Mouse (Mus musculus) heart, postnatal 25 days (tissue): Measurements from ENCODE around the gene Elf2. TPM values are rescaled to one million over a fixed set of nuclear protein-coding genes. Genes with fewer than 3 reads are reported as not detected.
"Not testable (repeated sequence)": the region's sequence is repeated elsewhere in the genome, so short reads cannot be mapped to it uniquely, and the experiment has no call there.

Experiments used
- DNase-seq: peaks from one replicate; pipeline ENCODE4 v3.0.0; 2022; ENCODE audit warnings: low spot score
- intact Hi-C: fragments of 180-260 bp; cut with DNase I; formaldehyde crosslinking; loops from one replicate; pipeline ENCODE4 v1.15.1; 2025
- total RNA-seq, 2 experiments: library from RNA; stranded (reverse); gene quantifications; 2 replicates each; pipeline ENCODE4 v1.2.3; 2021

Elf2 gene
- total RNA-seq, 2 experiments from 2014 or later = 55.6 to 65.7 TPM

GRCm38 (mm10) chr3:51339734-51340551 is 520 bp downstream of the Elf2 start:
- intact Hi-C loops = no loop called here
- peak; percentile 41 for DNase-seq

DNA sequence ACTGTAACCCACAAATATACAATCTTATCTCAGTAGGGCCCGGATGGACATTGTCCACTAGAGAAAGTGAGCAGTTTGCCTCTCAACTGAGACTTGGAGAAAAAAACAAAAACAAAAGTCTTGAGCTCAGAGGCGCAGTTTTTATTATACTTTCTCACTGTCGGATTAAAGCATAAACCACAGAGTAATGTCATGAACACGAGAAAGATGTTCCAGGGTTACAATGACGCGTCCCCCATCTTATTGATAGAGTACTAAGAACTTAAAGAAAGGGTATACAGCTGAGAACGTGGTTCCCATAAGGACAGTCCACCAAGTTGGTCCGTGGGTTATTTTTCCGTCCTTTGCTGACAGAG is 1.1 kb downstream of the Elf2 start:
- intact Hi-C loops = no loop called here
- DNase-seq = no peak

GRCm38 (mm10) chr3:51335378-51335777 is 5.1 kb downstream of the Elf2 start:
- intact Hi-C loops = no loop called here
- no peak for DNase-seq

- intact Hi-C loops = no loop called here
- no peak for DNase-seq
Measured at GRCm38 (mm10) chr3:51333950-51334349, 6.5 kb downstream of the Elf2 start.

GRCm38 (mm10) chr3:51333234-51333889 is 7.1 kb downstream of the Elf2 start:
- intact Hi-C loops = no loop called here
- peak; percentile 11 for DNase-seq

DNA sequence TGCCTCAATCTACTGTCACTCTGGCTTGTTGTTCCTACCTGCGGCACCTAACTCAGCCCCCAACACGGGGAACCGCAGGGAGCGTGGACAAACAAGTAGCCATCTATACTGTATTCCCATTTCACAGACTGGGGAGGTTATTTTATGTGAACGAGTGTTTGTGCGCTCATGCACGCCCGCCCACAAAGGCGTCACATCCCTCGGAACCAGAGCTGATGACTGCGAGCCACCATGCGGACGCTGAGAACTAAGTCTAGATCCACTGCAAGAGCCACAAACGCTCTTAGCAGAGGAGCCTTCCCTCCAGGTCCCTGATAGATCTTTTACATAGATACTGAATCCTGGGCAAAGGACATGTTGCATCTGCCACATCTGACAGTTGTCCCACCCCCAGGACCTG is 10.4 kb downstream of the Elf2 start:
- intact Hi-C loops = no loop called here
- DNase-seq = no peak

DNA sequence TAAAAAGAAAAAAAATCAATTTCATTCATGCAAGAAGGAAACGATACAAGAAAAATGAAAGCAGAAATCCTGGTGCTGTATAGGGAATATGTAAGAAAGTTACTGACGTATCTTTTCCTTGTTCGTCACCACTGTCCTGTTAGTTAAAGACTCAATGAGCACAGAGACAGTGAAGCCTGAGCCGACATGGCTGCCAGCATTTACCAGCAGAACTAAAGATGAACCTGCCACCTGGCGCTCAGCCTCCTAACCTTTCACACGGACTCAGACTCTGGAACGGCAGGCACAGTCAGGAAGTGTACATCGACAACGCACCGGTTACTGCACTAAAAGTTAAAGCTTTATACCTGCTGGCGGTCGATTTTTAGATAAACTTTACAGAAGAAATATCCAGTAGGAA is 11.9 kb downstream of the Elf2 start:
- intact Hi-C loops = loop anchor here (5.0 kb wide), 1 partner anchor 41 kb away; no protein-coding TSS in a partner anchor
- DNase-seq = no peak

- intact Hi-C loops = loop anchor here (5.0 kb wide), 1 partner anchor 41 kb away; no protein-coding TSS in a partner anchor
- DNase-seq = no peak
Measured at GRCm38 (mm10) chr3:51327817-51328216, 12.6 kb downstream of the Elf2 start.

- intact Hi-C loops = loop anchor here (5.0 kb wide), 1 partner anchor 40 kb away; no protein-coding TSS in a partner anchor
- DNase-seq = no peak
Measured at GRCm38 (mm10) chr3:51327429-51327797, 13.1 kb downstream of the Elf2 start.

DNA sequence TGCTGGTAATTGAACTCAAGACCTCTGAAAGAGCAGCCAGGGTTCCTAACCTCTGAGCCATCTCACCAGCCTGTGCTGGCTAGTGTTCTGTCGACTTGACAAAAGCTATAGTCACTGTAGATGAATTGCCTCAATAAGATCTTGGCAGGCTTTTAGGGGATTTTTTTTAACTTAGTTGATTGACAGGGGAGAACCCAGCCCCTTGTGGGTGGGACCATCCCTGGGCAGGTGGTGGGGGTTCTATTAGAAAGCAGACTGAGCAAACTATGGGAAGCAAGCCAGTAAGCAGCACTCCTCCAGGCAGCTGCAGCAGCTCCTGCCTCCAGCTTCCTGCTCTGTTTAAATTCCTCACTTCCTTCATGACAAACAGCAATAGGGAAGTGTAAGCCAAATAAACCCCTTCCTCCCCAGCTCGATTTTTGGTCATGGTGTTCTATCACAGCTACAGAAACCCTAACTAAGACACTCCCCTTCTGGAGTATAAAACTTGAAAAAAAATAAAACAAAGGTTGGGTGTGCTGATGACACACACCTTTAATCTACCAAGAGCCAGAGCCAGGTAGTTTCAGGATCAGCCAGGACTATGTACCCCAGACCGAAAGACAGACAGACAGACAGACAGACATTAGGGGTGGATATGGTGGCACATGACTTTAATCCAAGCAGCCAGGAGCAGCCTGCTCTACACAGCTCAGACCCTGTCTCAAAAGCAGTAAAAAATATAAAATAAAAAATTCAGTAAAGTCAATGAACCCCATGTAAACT is 13.6 kb downstream of the Elf2 start:
- DNase-seq = peak; percentile 30
- intact Hi-C loops = loop anchor here (1.0 to 5.0 kb wide), 2 partner anchors 26 to 40 kb away; no protein-coding TSS in a partner anchor

GRCm38 (mm10) chr3:51325475-51325874 is 15.0 kb downstream of the Elf2 start:
- DNase-seq = no peak
- intact Hi-C loops = loop anchor here (5.0 kb wide), 1 partner anchor 38 kb away; no protein-coding TSS in a partner anchor

DNA sequence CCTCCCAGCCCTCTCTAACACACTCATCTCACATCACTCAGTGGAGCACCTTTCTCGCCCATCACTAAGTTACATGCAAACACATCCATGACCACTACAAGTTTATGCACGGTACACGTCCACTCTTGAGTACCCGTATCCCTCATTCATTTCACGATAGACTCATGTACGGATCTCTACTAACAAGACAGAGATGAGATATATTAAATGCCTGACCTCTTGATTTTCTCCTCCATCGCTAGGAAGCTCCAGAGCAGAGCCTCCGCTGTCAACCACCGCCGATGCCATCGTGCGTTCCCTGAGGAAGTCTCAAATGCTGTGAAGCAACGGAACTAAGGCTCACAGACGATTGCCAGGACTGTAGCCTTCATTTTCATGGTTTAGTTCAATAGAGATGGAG is 17.5 kb downstream of the Elf2 start:
- DNase-seq = no peak
- intact Hi-C loops = no loop called here

DNA sequence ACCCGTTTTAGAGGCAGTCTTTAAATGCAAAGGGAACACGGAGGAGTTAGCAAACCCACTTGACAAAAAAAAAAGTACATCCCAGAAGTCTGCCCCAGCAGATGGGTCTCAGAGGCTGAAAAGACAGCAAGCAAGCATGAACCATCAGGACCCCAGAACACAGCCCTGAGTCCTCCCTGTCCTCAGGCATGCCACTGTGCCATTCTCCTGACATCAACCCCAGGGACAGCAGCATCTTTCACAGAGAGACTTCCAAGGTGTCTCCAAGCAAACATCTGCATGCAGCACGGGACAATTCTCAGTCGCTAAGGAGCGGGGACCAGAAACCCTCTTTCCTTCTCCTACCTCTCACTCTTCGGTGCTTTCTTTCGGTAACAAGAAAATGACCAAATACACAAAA is 18.1 kb downstream of the Elf2 start:
- intact Hi-C loops = no loop called here
- no peak for DNase-seq

GRCm38 (mm10) chr3:51321141-51321540 is 19.3 kb downstream of the Elf2 start:
- intact Hi-C loops = no loop called here

DNA sequence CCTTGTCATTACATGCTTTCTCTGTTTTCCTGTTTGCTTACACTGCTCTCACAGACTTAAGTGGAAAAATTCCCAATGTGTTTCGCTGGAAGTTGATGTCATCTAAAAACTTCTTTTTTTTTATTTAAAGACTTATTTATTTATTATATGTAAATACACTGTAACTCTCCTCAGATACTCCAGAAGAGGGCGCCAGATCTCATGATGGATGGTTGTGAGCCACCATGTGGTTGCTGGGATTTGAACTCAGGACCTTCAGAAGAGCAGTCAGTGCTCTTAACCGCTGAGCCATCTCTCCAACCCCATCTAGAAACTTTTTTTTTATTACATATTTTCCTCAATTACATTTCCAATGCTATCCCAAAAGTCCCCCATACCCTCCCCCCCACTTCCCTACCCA is 22.4 kb downstream of the Elf2 start:
- intact Hi-C loops, DNase-seq: not testable (repeated sequence)

More at GRCm38 (mm10) chr3:51321141-51321540, 19.3 kb downstream of the Elf2 start:
- DNase-seq = no peak

- intact Hi-C loops = no loop called here
- DNase-seq = no peak
Measured at GRCm38 (mm10) chr3:51316876-51317275, 23.6 kb downstream of the Elf2 start.

GRCm38 (mm10) chr3:51311638-51312037 is 28.8 kb downstream of the Elf2 start:
- DNase-seq = no peak
- intact Hi-C loops = no loop called here

- DNase-seq = no peak
- intact Hi-C loops = no loop called here
Measured at GRCm38 (mm10) chr3:51310098-51310497, 30.4 kb downstream of the Elf2 start.

- DNase-seq = no peak
- intact Hi-C loops = no loop called here
Measured at GRCm38 (mm10) chr3:51306621-51307020, 33.8 kb downstream of the Elf2 start.

DNA sequence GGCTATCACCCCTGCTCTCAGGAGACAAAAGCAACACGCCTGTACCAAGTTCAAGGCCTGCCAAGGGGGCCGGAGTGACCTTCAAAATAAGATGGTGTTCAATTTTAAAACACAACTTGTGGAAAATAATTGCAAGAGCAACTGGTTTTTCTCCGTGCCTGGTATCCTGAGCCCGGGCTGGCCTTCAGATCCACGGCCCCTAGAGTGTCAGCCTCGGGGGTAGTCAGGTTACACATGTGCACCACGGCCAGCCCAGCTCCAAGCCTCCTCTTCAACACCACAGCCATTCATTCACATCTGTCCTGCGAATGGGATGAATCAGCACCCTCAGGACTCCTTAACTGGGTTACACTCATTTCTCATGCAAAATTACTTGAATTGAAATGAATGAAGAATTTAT is 34.5 kb downstream of the Elf2 start:
- no peak for DNase-seq
- intact Hi-C loops = no loop called here
